Mouse (Mus musculus): Measurements from ENCODE around the gene Henmt1.

DNA sequence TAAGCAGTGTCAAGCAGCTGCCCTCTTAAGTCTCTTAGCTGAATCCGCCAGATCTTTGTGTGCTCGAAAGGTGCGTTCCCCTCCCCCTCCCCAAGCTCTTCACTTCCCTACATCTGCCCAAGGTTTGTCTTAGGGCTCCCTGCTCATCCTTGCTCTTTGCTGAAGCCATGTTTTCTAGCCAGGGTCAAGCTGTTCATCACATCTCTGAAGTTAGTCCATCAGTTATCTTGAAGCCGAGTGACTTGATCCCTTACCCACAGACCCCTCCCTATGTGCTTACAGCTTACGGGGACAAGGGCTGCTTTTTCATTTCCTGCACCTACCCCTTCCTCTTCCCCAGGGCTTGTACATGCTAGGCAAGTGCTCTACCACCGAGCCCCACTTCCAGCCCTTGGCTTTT lies 22.0 kb downstream of the Henmt1 start:
- TF ChIP-seq CTCF (conservative IDR thresholded peaks at IDR 0.05; ENCODE audit: insufficient read depth, insufficient read length, low read depth, low read length) (no peak), POLR2A (IDR thresholded peaks at IDR 0.05; ENCODE audit: low read depth, low read length) (no peak)
